Mouse (Mus musculus): ENCODE data around the gene Fgf22.

DNA sequence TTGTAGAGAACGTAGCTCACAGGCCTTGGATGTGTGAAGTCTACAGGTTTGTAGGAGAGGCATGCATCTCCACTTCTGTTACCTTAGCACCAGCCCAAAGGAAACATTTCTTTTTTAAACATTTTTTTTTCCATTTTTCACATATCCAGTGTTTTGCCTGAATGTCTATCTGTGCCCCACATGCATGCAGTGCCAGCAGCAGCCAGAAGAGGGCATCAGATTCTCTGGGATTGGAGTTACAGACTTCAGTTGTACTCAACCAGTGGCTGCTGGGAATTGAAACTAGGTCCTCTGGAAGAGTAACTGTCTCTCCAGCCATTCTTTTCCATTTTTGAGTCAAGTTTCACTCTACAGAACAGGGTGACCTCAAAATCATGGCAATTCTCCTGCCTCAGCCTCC, 22.4 kb upstream of the Fgf22 start:
- TF ChIP-seq CTCF (IDR thresholded peaks at IDR 0.05; ENCODE audit: borderline replicate concordance, control insufficient read depth, extremely low read depth, insufficient read depth, low read length, poor library complexity), result no peak
- TF ChIP-seq POLR2A (IDR thresholded peaks at IDR 0.05; ENCODE audit: control insufficient read depth, extremely low read depth, insufficient read depth, low read length, poor library complexity), result no peak

All from thymus, adult 2 months (tissue).